Mouse (Mus musculus): ENCODE results near the gene Fiz1.

Fiz1 gene

GRCm38 (mm10) chr7:5014251-5015117, at the start of gene Fiz1, which contains the start of gene Zfp524:
Fiz1 (minus strand) TSS chr7:5014697.
Zfp524 (plus strand) TSS chr7:5014415.
- DNase-seq (ENCODE audit: low spot score): peak; percentile 96

- DNase-seq (ENCODE audit: low spot score): no peak
These were observed 48.0 kb upstream of the Fiz1 start for GRCm38 (mm10) chr7:5062360-5063001.

GRCm38 (mm10) chr7:5061774-5062359, 47.4 kb upstream of the Fiz1 start, which contains the start of gene U2af2:
U2af2 (plus strand) TSS chr7:5062143.
- peak; percentile 86 for DNase-seq (ENCODE audit: low spot score)

GRCm38 (mm10) chr7:5060944-5061773, 46.7 kb upstream of the Fiz1 start:
- DNase-seq (ENCODE audit: low spot score): peak; percentile 96

GRCm38 (mm10) chr7:5060239-5060731, 45.8 kb upstream of the Fiz1 start:
- DNase-seq (ENCODE audit: low spot score): no peak

- no peak for DNase-seq (ENCODE audit: low spot score)
These were observed 44.9 kb upstream of the Fiz1 start for GRCm38 (mm10) chr7:5059421-5059820.

- DNase-seq (ENCODE audit: low spot score): no peak
These were observed 44.1 kb upstream of the Fiz1 start for GRCm38 (mm10) chr7:5058631-5059030.

- DNase-seq (ENCODE audit: low spot score): no peak
These were observed 43.3 kb upstream of the Fiz1 start for GRCm38 (mm10) chr7:5057804-5058203.

- no peak for DNase-seq (ENCODE audit: low spot score)
These were observed 42.9 kb upstream of the Fiz1 start for GRCm38 (mm10) chr7:5057381-5057780.

- DNase-seq (ENCODE audit: low spot score): no peak
These were observed 42.3 kb upstream of the Fiz1 start for GRCm38 (mm10) chr7:5056651-5057263.

- no peak for DNase-seq (ENCODE audit: low spot score)
These were observed 39.1 kb upstream of the Fiz1 start for GRCm38 (mm10) chr7:5053456-5054179.

- no peak for DNase-seq (ENCODE audit: low spot score)
These were observed 38.4 kb upstream of the Fiz1 start for GRCm38 (mm10) chr7:5052931-5053343.

- DNase-seq (ENCODE audit: low spot score): no peak
These were observed 37.9 kb upstream of the Fiz1 start for GRCm38 (mm10) chr7:5052438-5052837.

GRCm38 (mm10) chr7:5051193-5052192, 37.0 kb upstream of the Fiz1 start, which contains the start of gene Zfp580:
Zfp580 (plus strand) TSS chr7:5051538.
- peak; percentile 65 for DNase-seq (ENCODE audit: low spot score)

GRCm38 (mm10) chr7:5047313-5047712, 32.8 kb upstream of the Fiz1 start:
- DNase-seq (ENCODE audit: low spot score): no peak

- DNase-seq (ENCODE audit: low spot score): no peak
These were observed 31.6 kb upstream of the Fiz1 start for GRCm38 (mm10) chr7:5046112-5046511.

- DNase-seq (ENCODE audit: low spot score): no peak
These were observed 30.5 kb upstream of the Fiz1 start for GRCm38 (mm10) chr7:5044981-5045380.

GRCm38 (mm10) chr7:5038940-5039339, 24.4 kb upstream of the Fiz1 start:
- DNase-seq (ENCODE audit: low spot score): no peak

GRCm38 (mm10) chr7:5038109-5038732, 23.7 kb upstream of the Fiz1 start, which contains the start of gene Zfp784:
Zfp784 (minus strand) TSS chr7:5038446.
- DNase-seq (ENCODE audit: low spot score): peak; percentile 85

Data from left cerebral cortex, adult 11 months (tissue).